Mouse (Mus musculus): Measurements from ENCODE around the gene Gm12845. TPM values are rescaled to one million over a fixed set of nuclear protein-coding genes. Genes with fewer than 3 reads are reported as not detected.
A peak's percentile ranks its signal among the peaks of the same experiment; 100 is the strongest.

Gene Gm12845
- polyA plus RNA-seq (2015; fragmentation: Nextera tagmentation; extraction: Ambion mirVana) = not detected in 2 replicates

- H3K27me3 ChIP-seq (replicated peaks; ENCODE audit: control insufficient read depth, insufficient read depth, low read length) = no peaks in the 10 kb centered on the region
- H3K4me3 ChIP-seq (ENCODE audit: low read length) = no peak within 1 kb of the TSS
- ATAC-seq = no peak
- no peaks in the 10 kb centered on the region for H3K4me1 ChIP-seq (ENCODE audit: control insufficient read depth, insufficient read depth, low read depth, low read length)
- no peak within 1 kb of the TSS for H3K27ac ChIP-seq (ENCODE audit: low read depth, low read length)
- H3K9me3 ChIP-seq (ENCODE audit: control insufficient read depth, low read length) = no peaks in the 10 kb centered on the region
- 100% methylated on average over 1 of the region's 1 CpGs for WGBS
- H3K9ac ChIP-seq (ENCODE audit: low read depth, low read length) = no peak within 1 kb of the TSS
- H3K36me3 ChIP-seq (ENCODE audit: control insufficient read depth, insufficient read depth, low read length) = no peaks in the 10 kb centered on the region
- no peak within 1 kb of the TSS for H3K4me2 ChIP-seq (ENCODE audit: low read length)
Observed at GRCm38 (mm10) chr4:117724112-117724511, at the start of gene Gm12845. Gene Gm12845 (plus strand): TSS chr4:117724412.

GRCm38 (mm10) chr4:117676903-117677302 lies 47.3 kb upstream of the Gm12845 start:
- Histone ChIP-seq H3K36me3 (ENCODE audit: control insufficient read depth, insufficient read depth, low read length) (peaks cover 36% of the 10 kb centered on the region), H3K27me3 (replicated peaks; ENCODE audit: control insufficient read depth, insufficient read depth, low read length) (no peaks in the 10 kb centered on the region), H3K9me3 (ENCODE audit: control insufficient read depth, low read length) (no peaks in the 10 kb centered on the region), H3K4me2 (ENCODE audit: low read length) (no peak overlapping the region), H3K4me3 (ENCODE audit: low read length) (no peak overlapping the region), H3K9ac (ENCODE audit: low read depth, low read length) (no peak overlapping the region), H3K4me1 (ENCODE audit: control insufficient read depth, insufficient read depth, low read depth, low read length) (peaks cover 9% of the 10 kb centered on the region), H3K27ac (ENCODE audit: low read depth, low read length) (no peak overlapping the region)
- WGBS = 6% methylated on average over 3 of the region's 3 CpGs
- peak; percentile 50 for ATAC-seq

GRCm38 (mm10) chr4:117680963-117681362 lies 43.2 kb upstream of the Gm12845 start:
- no peak overlapping the region for H3K9ac ChIP-seq (ENCODE audit: low read depth, low read length)
- 73% methylated on average over 6 of the region's 6 CpGs for WGBS
- H3K4me3 ChIP-seq (ENCODE audit: low read length) = peak overlapping the region; percentile 68; the same call in 1 of the 2 replicates
- H3K4me1 ChIP-seq (ENCODE audit: control insufficient read depth, insufficient read depth, low read depth, low read length) = peaks cover 11% of the 10 kb centered on the region
- no peak overlapping the region for H3K27ac ChIP-seq (ENCODE audit: low read depth, low read length)
- H3K27me3 ChIP-seq (replicated peaks; ENCODE audit: control insufficient read depth, insufficient read depth, low read length) = no peaks in the 10 kb centered on the region
- no peaks in the 10 kb centered on the region for H3K9me3 ChIP-seq (ENCODE audit: control insufficient read depth, low read length)
- no peak for ATAC-seq
- H3K36me3 ChIP-seq (ENCODE audit: control insufficient read depth, insufficient read depth, low read length) = peaks cover 15% of the 10 kb centered on the region
- H3K4me2 ChIP-seq (ENCODE audit: low read length) = peak overlapping the region; percentile 76

GRCm38 (mm10) chr4:117681931-117682461 lies 42.2 kb upstream of the Gm12845 start, which contains the start of gene Dmap1:
Gene Dmap1 (minus strand): TSS chr4:117682273.
- ATAC-seq = peak; percentile 92
- Histone ChIP-seq H3K9ac (ENCODE audit: low read depth, low read length) (peak within 1 kb of the TSS; percentile 84), H3K4me1 (ENCODE audit: control insufficient read depth, insufficient read depth, low read depth, low read length) (peaks cover 11% of the 10 kb centered on the region), H3K36me3 (ENCODE audit: control insufficient read depth, insufficient read depth, low read length) (peaks cover 10% of the 10 kb centered on the region), H3K4me2 (ENCODE audit: low read length) (peak within 1 kb of the TSS; percentile 76), H3K27me3 (replicated peaks; ENCODE audit: control insufficient read depth, insufficient read depth, low read length) (no peaks in the 10 kb centered on the region), H3K27ac (ENCODE audit: low read depth, low read length) (peak within 1 kb of the TSS; percentile 65), H3K4me3 (ENCODE audit: low read length) (peak within 1 kb of the TSS; percentile 68), H3K9me3 (ENCODE audit: control insufficient read depth, low read length) (no peaks in the 10 kb centered on the region)
- WGBS = under 1% methylated on average over 33 of the region's 33 CpGs

GRCm38 (mm10) chr4:117682463-117682862 lies 41.7 kb upstream of the Gm12845 start:
- peak overlapping the region; percentile 76 for H3K4me2 ChIP-seq (ENCODE audit: low read length)
- H3K4me3 ChIP-seq (ENCODE audit: low read length) = peak overlapping the region; percentile 68
- peaks cover 11% of the 10 kb centered on the region for H3K4me1 ChIP-seq (ENCODE audit: control insufficient read depth, insufficient read depth, low read depth, low read length)
- H3K27me3 ChIP-seq (replicated peaks; ENCODE audit: control insufficient read depth, insufficient read depth, low read length) = no peaks in the 10 kb centered on the region
- ATAC-seq = peak; percentile 32; the same call in 1 of the 2 replicates
- peaks cover 7% of the 10 kb centered on the region for H3K36me3 ChIP-seq (ENCODE audit: control insufficient read depth, insufficient read depth, low read length)
- peak overlapping the region; percentile 84 for H3K9ac ChIP-seq (ENCODE audit: low read depth, low read length)
- no peaks in the 10 kb centered on the region for H3K9me3 ChIP-seq (ENCODE audit: control insufficient read depth, low read length)
- H3K27ac ChIP-seq (ENCODE audit: low read depth, low read length) = no peak overlapping the region; the same call in 1 of the 2 replicates

- H3K36me3 ChIP-seq (ENCODE audit: control insufficient read depth, insufficient read depth, low read length) = peaks cover 7% of the 10 kb centered on the region
- H3K9me3 ChIP-seq (ENCODE audit: control insufficient read depth, low read length) = no peaks in the 10 kb centered on the region
- no peak overlapping the region for H3K4me3 ChIP-seq (ENCODE audit: low read length)
- H3K27ac ChIP-seq (ENCODE audit: low read depth, low read length) = no peak overlapping the region
- H3K27me3 ChIP-seq (replicated peaks; ENCODE audit: control insufficient read depth, insufficient read depth, low read length) = no peaks in the 10 kb centered on the region
- H3K9ac ChIP-seq (ENCODE audit: low read depth, low read length) = no peak overlapping the region
- peaks cover 11% of the 10 kb centered on the region for H3K4me1 ChIP-seq (ENCODE audit: control insufficient read depth, insufficient read depth, low read depth, low read length)
- H3K4me2 ChIP-seq (ENCODE audit: low read length) = no peak overlapping the region
- WGBS = 84% methylated on average over 6 of the region's 6 CpGs
- ATAC-seq = no peak
Observed at GRCm38 (mm10) chr4:117683048-117683768, 41.0 kb upstream of the Gm12845 start.

- Histone ChIP-seq H3K27me3 (replicated peaks; ENCODE audit: control insufficient read depth, insufficient read depth, low read length) (no peaks in the 10 kb centered on the region), H3K9ac (ENCODE audit: low read depth, low read length) (no peak overlapping the region), H3K27ac (ENCODE audit: low read depth, low read length) (no peak overlapping the region), H3K4me1 (ENCODE audit: control insufficient read depth, insufficient read depth, low read depth, low read length) (peaks cover 5% of the 10 kb centered on the region), H3K36me3 (ENCODE audit: control insufficient read depth, insufficient read depth, low read length) (no peaks in the 10 kb centered on the region), H3K4me2 (ENCODE audit: low read length) (no peak overlapping the region), H3K9me3 (ENCODE audit: control insufficient read depth, low read length) (no peaks in the 10 kb centered on the region), H3K4me3 (ENCODE audit: low read length) (no peak overlapping the region)
- 81% methylated on average over 4 of the region's 4 CpGs for WGBS
- ATAC-seq = no peak
Observed at GRCm38 (mm10) chr4:117686354-117686753, 37.9 kb upstream of the Gm12845 start.

GRCm38 (mm10) chr4:117705361-117705760 lies 18.9 kb upstream of the Gm12845 start:
- Histone ChIP-seq H3K4me3 (ENCODE audit: low read length) (no peak overlapping the region), H3K4me2 (ENCODE audit: low read length) (no peak overlapping the region), H3K27ac (ENCODE audit: low read depth, low read length) (no peak overlapping the region), H3K4me1 (ENCODE audit: control insufficient read depth, insufficient read depth, low read depth, low read length) (no peaks in the 10 kb centered on the region), H3K27me3 (replicated peaks; ENCODE audit: control insufficient read depth, insufficient read depth, low read length) (no peaks in the 10 kb centered on the region), H3K9ac (ENCODE audit: low read depth, low read length) (no peak overlapping the region), H3K9me3 (ENCODE audit: control insufficient read depth, low read length) (no peaks in the 10 kb centered on the region), H3K36me3 (ENCODE audit: control insufficient read depth, insufficient read depth, low read length) (no peaks in the 10 kb centered on the region)
- WGBS = 6% methylated on average over 7 of the region's 7 CpGs
- 0 out of 2 replicates have a peak, but pooled peaks have one; percentile 37 for ATAC-seq

GRCm38 (mm10) chr4:117708780-117709550 lies 15.2 kb upstream of the Gm12845 start:
- Histone ChIP-seq H3K9ac (ENCODE audit: low read depth, low read length) (no peak overlapping the region), H3K4me2 (ENCODE audit: low read length) (no peak overlapping the region), H3K36me3 (ENCODE audit: control insufficient read depth, insufficient read depth, low read length) (no peaks in the 10 kb centered on the region), H3K4me1 (ENCODE audit: control insufficient read depth, insufficient read depth, low read depth, low read length) (no peaks in the 10 kb centered on the region), H3K4me3 (ENCODE audit: low read length) (no peak overlapping the region), H3K27me3 (replicated peaks; ENCODE audit: control insufficient read depth, insufficient read depth, low read length) (no peaks in the 10 kb centered on the region), H3K9me3 (ENCODE audit: control insufficient read depth, low read length) (no peaks in the 10 kb centered on the region), H3K27ac (ENCODE audit: low read depth, low read length) (no peak overlapping the region)
- no peak for ATAC-seq
- 91% methylated on average over 3 of the region's 3 CpGs for WGBS
